Mouse (Mus musculus): Measurements from ENCODE around the gene Amn1. TPM values are rescaled to one million over a fixed set of nuclear protein-coding genes. Genes with fewer than 3 reads are reported as not detected.
A peak's percentile ranks its signal among the peaks of the same experiment; 100 is the strongest.

The Amn1 gene
- polyA plus RNA-seq, 1 experiment from 2014 or later: 61.7 TPM

GRCm38 (mm10) chr6:149145143-149145542, 43.4 kb downstream of the Amn1 start:
- H3K4me3 ChIP-seq (ENCODE audit: low read depth, low read length): no peak overlapping the region
- no peaks in the 10 kb centered on the region; the same call in 1 of the 2 replicates for H3K4me1 ChIP-seq (ENCODE audit: control insufficient read depth, insufficient read depth, low read length)
- DNase-seq (ENCODE audit: low spot score) (no peak), ATAC-seq (ENCODE audit: insufficient read depth, low FRiP score, low TSS enrichment) (no peak)
- no peaks in the 10 kb centered on the region for H3K27me3 ChIP-seq (ENCODE audit: control insufficient read depth, insufficient read depth, low read length)
- no peak overlapping the region for H3K9ac ChIP-seq (ENCODE audit: low read length)
- no peak overlapping the region for H3K27ac ChIP-seq (ENCODE audit: low read depth, low read length)
- no peaks in the 10 kb centered on the region for H3K36me3 ChIP-seq (ENCODE audit: control insufficient read depth, insufficient read depth, low read length)
- 88% methylated on average over 1 of the region's 1 CpGs for WGBS
- H3K9me3 ChIP-seq (ENCODE audit: control insufficient read depth, low read length): no peaks in the 10 kb centered on the region
- H3K4me2 ChIP-seq (ENCODE audit: low read depth): no peak overlapping the region

- peak; percentile 85 for DNase-seq (ENCODE audit: low spot score)
- Histone ChIP-seq H3K27ac (ENCODE audit: low read depth, low read length) (no peak overlapping the region), H3K4me3 (ENCODE audit: low read depth, low read length) (peak overlapping the region; percentile 29), H3K36me3 (ENCODE audit: control insufficient read depth, insufficient read depth, low read length) (no peaks in the 10 kb centered on the region), H3K9ac (ENCODE audit: low read length) (peak overlapping the region; percentile 44), H3K9me3 (ENCODE audit: control insufficient read depth, low read length) (no peaks in the 10 kb centered on the region), H3K4me1 (ENCODE audit: control insufficient read depth, insufficient read depth, low read length) (no peaks in the 10 kb centered on the region; the same call in 1 of the 2 replicates), H3K4me2 (ENCODE audit: low read depth) (peak overlapping the region; percentile 49), H3K27me3 (ENCODE audit: control insufficient read depth, insufficient read depth, low read length) (no peaks in the 10 kb centered on the region)
- ATAC-seq (ENCODE audit: insufficient read depth, low FRiP score, low TSS enrichment): peak; percentile 91
- WGBS: 7% methylated on average over 36 of the region's 36 CpGs
Observed at GRCm38 (mm10) chr6:149141393-149142173, 46.9 kb downstream of the Amn1 start.

GRCm38 (mm10) chr6:149139471-149139870, 49.0 kb downstream of the Amn1 start, which contains the start of gene Etfbkmt:
Gene Etfbkmt (plus strand): TSS chr6:149139849.
- Histone ChIP-seq H3K36me3 (ENCODE audit: control insufficient read depth, insufficient read depth, low read length) (no peaks in the 10 kb centered on the region), H3K9me3 (ENCODE audit: control insufficient read depth, low read length) (no peaks in the 10 kb centered on the region), H3K27ac (ENCODE audit: low read depth, low read length) (no peak within 1 kb of the TSS), H3K4me3 (ENCODE audit: low read depth, low read length) (no peak within 1 kb of the TSS), H3K4me1 (ENCODE audit: control insufficient read depth, insufficient read depth, low read length) (no peaks in the 10 kb centered on the region; the same call in 1 of the 2 replicates), H3K9ac (ENCODE audit: low read length) (no peak within 1 kb of the TSS), H3K4me2 (ENCODE audit: low read depth) (no peak within 1 kb of the TSS), H3K27me3 (ENCODE audit: control insufficient read depth, insufficient read depth, low read length) (no peaks in the 10 kb centered on the region)
- 79% methylated on average over 1 of the region's 1 CpGs for WGBS
- DNase-seq (ENCODE audit: low spot score) (no peak), ATAC-seq (ENCODE audit: insufficient read depth, low FRiP score, low TSS enrichment) (no peak)

GRCm38 (mm10) chr6:149139011-149139410, 49.5 kb downstream of the Amn1 start:
- ATAC-seq (ENCODE audit: insufficient read depth, low FRiP score, low TSS enrichment): no peak
- WGBS: 88% methylated on average over 3 of the region's 3 CpGs

GRCm38 (mm10) chr6:149137936-149138335, 50.6 kb downstream of the Amn1 start:
- peaks cover 6% of the 10 kb centered on the region for H3K4me1 ChIP-seq (ENCODE audit: control insufficient read depth, insufficient read depth, low read length)
- H3K4me2 ChIP-seq (ENCODE audit: low read depth): no peak overlapping the region
- 62% methylated on average over 2 of the region's 2 CpGs for WGBS
- no peak overlapping the region for H3K27ac ChIP-seq (ENCODE audit: low read depth, low read length)
- H3K9me3 ChIP-seq (ENCODE audit: control insufficient read depth, low read length): no peaks in the 10 kb centered on the region
- H3K27me3 ChIP-seq (ENCODE audit: control insufficient read depth, insufficient read depth, low read length): no peaks in the 10 kb centered on the region
- no peak for ATAC-seq (ENCODE audit: insufficient read depth, low FRiP score, low TSS enrichment)
- DNase-seq (ENCODE audit: low spot score): no peak
- H3K9ac ChIP-seq (ENCODE audit: low read length): no peak overlapping the region
- no peak overlapping the region for H3K4me3 ChIP-seq (ENCODE audit: low read depth, low read length)
- no peaks in the 10 kb centered on the region for H3K36me3 ChIP-seq (ENCODE audit: control insufficient read depth, insufficient read depth, low read length)

More at GRCm38 (mm10) chr6:149139011-149139410, 49.5 kb downstream of the Amn1 start:
- Histone ChIP-seq H3K27me3 (ENCODE audit: control insufficient read depth, insufficient read depth, low read length) (no peaks in the 10 kb centered on the region), H3K4me3 (ENCODE audit: low read depth, low read length) (no peak overlapping the region), H3K4me1 (ENCODE audit: control insufficient read depth, insufficient read depth, low read length) (peaks cover 3% of the 10 kb centered on the region), H3K9ac (ENCODE audit: low read length) (no peak overlapping the region), H3K27ac (ENCODE audit: low read depth, low read length) (no peak overlapping the region), H3K36me3 (ENCODE audit: control insufficient read depth, insufficient read depth, low read length) (no peaks in the 10 kb centered on the region), H3K4me2 (ENCODE audit: low read depth) (no peak overlapping the region), H3K9me3 (ENCODE audit: control insufficient read depth, low read length) (no peaks in the 10 kb centered on the region)
- DNase-seq (ENCODE audit: low spot score): no peak

- H3K4me2 ChIP-seq (ENCODE audit: low read depth): no peak overlapping the region
- H3K9me3 ChIP-seq (ENCODE audit: control insufficient read depth, low read length): no peaks in the 10 kb centered on the region
- no peak overlapping the region for H3K9ac ChIP-seq (ENCODE audit: low read length)
- no peak for ATAC-seq (ENCODE audit: insufficient read depth, low FRiP score, low TSS enrichment)
- no peak for DNase-seq (ENCODE audit: low spot score)
- no peaks in the 10 kb centered on the region for H3K27me3 ChIP-seq (ENCODE audit: control insufficient read depth, insufficient read depth, low read length)
- no peak overlapping the region for H3K27ac ChIP-seq (ENCODE audit: low read depth, low read length)
- H3K4me1 ChIP-seq (ENCODE audit: control insufficient read depth, insufficient read depth, low read length): peaks cover 6% of the 10 kb centered on the region
- 81% methylated on average over 6 of the region's 6 CpGs for WGBS
- no peaks in the 10 kb centered on the region for H3K36me3 ChIP-seq (ENCODE audit: control insufficient read depth, insufficient read depth, low read length)
- H3K4me3 ChIP-seq (ENCODE audit: low read depth, low read length): no peak overlapping the region
Observed at GRCm38 (mm10) chr6:149135631-149136030, 52.9 kb downstream of the Amn1 start.

GRCm38 (mm10) chr6:149134391-149135150, 53.9 kb downstream of the Amn1 start:
- WGBS: 8% methylated on average over 5 of the region's 5 CpGs
- H3K36me3 ChIP-seq (ENCODE audit: control insufficient read depth, insufficient read depth, low read length): no peaks in the 10 kb centered on the region
- peaks cover 6% of the 10 kb centered on the region for H3K4me1 ChIP-seq (ENCODE audit: control insufficient read depth, insufficient read depth, low read length)
- H3K27ac ChIP-seq (ENCODE audit: low read depth, low read length): no peak overlapping the region
- no peak overlapping the region for H3K9ac ChIP-seq (ENCODE audit: low read length)
- no peaks in the 10 kb centered on the region for H3K9me3 ChIP-seq (ENCODE audit: control insufficient read depth, low read length)
- H3K4me2 ChIP-seq (ENCODE audit: low read depth): no peak overlapping the region
- no peaks in the 10 kb centered on the region for H3K27me3 ChIP-seq (ENCODE audit: control insufficient read depth, insufficient read depth, low read length)
- DNase-seq (ENCODE audit: low spot score) (no peak), ATAC-seq (ENCODE audit: insufficient read depth, low FRiP score, low TSS enrichment) (no peak)
- no peak overlapping the region for H3K4me3 ChIP-seq (ENCODE audit: low read depth, low read length)

GRCm38 (mm10) chr6:149132311-149133077, 56.0 kb downstream of the Amn1 start:
- ATAC-seq (ENCODE audit: insufficient read depth, low FRiP score, low TSS enrichment) (peak; percentile 52; the same call in 1 of the 2 replicates), DNase-seq (ENCODE audit: low spot score) (peak; percentile 44)
- Histone ChIP-seq H3K4me2 (ENCODE audit: low read depth) (no peak overlapping the region), H3K4me3 (ENCODE audit: low read depth, low read length) (no peak overlapping the region), H3K9ac (ENCODE audit: low read length) (no peak overlapping the region), H3K4me1 (ENCODE audit: control insufficient read depth, insufficient read depth, low read length) (peaks cover 6% of the 10 kb centered on the region), H3K27ac (ENCODE audit: low read depth, low read length) (no peak overlapping the region), H3K36me3 (ENCODE audit: control insufficient read depth, insufficient read depth, low read length) (no peaks in the 10 kb centered on the region), H3K27me3 (ENCODE audit: control insufficient read depth, insufficient read depth, low read length) (no peaks in the 10 kb centered on the region), H3K9me3 (ENCODE audit: control insufficient read depth, low read length) (no peaks in the 10 kb centered on the region)
- 17% methylated on average over 5 of the region's 5 CpGs for WGBS

Data from neural tube, embryonic 11.5 days (tissue).